Mouse (Mus musculus) urinary bladder, adult 2 months (tissue): ENCODE data around the gene Myo18a. TPM values are rescaled to one million over a fixed set of nuclear protein-coding genes. Genes with fewer than 3 reads are reported as not detected.

Source experiments
- DNase-seq: peaks from one replicate; pipeline ENCODE4 v3.0.0; 2022; ENCODE audit warnings: low spot score
- polyA plus RNA-seq: library from polyadenylated mRNA; depleted of rRNA; stranded (reverse); fragments of >200 nt; gene quantifications from 2 replicates; pipeline ENCODE4 v1.2.3, GENCODE M21; 2012

Gene Myo18a
- polyA plus RNA-seq, 1 experiment = 24.1 TPM

DNA sequence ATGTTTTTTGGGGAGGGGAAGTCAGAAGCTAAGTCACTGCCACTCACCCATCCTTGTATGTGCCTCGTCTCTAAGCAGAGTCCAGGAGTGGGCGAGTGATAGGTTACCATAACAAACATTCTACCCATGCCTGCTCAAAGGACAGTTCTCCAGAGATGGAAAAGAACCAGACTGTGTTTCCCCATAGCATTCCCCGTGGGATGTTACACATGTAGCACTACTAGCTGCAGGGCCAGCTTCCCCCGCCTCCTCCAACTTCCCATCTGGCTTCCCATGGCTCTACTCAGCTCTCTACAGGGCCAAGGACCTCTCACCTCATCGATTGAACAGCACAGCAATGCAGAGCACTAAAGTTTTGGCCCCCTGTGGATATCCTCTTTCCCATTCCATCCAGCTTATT, 32.2 kb downstream of the Myo18a start:
- DNase-seq = no peak

- no peak for DNase-seq
Observed at GRCm38 (mm10) chr11:77800491-77800868, 37.4 kb downstream of the Myo18a start.

GRCm38 (mm10) chr11:77800869-77801701, 38.0 kb downstream of the Myo18a start:
- no peak for DNase-seq

- no peak for DNase-seq
Observed at GRCm38 (mm10) chr11:77802341-77802865, 39.4 kb downstream of the Myo18a start.

DNA sequence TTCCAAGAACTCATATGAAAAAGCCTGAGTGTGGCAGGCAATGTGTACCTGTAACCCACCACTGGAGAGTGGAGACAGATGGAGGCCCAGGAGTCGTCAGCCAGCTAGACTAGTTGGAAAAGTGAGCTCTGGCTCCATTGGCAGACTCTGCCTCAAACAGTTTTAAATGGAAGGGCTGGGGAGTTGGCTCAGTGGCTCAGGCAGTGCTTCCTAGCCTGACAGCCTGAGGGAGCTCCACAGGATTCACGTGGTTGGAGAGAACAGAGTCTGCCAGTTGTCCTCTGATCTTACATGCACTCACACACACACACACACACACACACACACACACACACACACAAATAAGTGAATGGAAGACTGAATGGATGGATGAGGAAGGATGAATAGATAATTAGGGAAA, 43.2 kb downstream of the Myo18a start:
- DNase-seq = no peak

GRCm38 (mm10) chr11:77806855-77807254, 43.8 kb downstream of the Myo18a start:
- DNase-seq = no peak

GRCm38 (mm10) chr11:77808051-77808465, 45.0 kb downstream of the Myo18a start:
- DNase-seq = no peak

GRCm38 (mm10) chr11:77809215-77809614, 46.2 kb downstream of the Myo18a start:
- no peak for DNase-seq

DNA sequence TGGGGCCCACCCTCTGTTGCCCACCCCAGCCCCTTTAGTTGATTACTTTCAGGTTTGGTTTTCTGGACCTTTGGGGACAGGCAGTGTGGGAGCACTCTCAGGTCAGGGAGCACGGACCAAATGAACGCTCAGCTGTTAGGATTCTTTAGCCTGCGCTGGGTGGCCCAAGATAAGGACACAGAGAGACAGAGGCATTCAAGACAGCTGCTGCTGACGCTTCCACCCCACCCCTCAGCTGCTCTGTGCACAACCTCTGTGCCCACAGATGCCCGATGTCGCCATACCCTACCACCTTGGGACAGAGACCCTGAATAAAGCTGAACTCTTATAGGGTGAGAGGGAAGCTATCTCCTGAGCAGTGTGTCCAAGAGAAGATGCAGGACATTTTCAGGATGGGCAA, 47.0 kb downstream of the Myo18a start:
- no peak for DNase-seq

DNA sequence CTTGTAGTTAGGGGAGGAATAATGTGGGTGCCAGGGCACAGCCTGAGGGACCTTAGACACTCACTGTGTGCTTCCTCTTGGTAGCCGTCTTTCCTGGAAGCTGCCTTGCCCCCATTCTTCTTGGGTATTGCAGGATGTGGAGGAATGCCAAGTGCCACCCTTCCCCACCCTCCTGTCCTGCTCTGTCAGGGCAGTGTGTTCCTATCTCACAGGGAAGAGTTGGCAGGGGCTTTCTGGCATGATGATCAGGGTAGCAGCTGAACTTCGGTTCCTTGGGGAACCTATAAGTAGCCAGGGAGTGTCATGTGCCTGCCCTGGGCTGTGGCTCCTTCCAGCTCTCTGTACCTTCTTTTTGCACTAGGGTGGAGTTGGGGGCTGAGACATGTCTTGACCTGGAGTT, 50.9 kb downstream of the Myo18a start:
- DNase-seq = no peak

- DNase-seq = no peak
Observed at GRCm38 (mm10) chr11:77816003-77816402, 53.0 kb downstream of the Myo18a start.

DNA sequence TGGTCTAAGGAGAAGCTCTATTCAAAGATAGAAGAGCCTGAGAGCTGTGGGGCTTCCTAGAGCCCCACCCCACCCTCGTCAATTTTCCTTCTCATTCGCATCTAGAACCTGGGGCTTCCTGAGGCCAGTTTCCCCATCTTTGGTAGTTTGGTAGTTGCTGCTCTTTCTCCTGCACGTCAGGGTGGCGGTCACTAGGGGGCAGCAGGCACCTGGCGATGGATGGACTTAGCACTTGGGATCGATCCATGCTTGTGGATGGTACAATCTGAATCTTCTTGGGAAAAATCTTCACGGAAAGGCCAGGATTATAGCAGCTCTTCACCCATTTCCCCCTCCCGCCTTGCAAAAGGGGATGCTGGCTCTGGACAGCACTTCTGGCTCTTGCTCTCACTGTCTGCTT, 58.6 kb downstream of the Myo18a start:
- no peak for DNase-seq

- no peak for DNase-seq
Observed at GRCm38 (mm10) chr11:77822781-77823180, 59.7 kb downstream of the Myo18a start.

GRCm38 (mm10) chr11:77825853-77826252, 62.8 kb downstream of the Myo18a start:
- no peak for DNase-seq

DNA sequence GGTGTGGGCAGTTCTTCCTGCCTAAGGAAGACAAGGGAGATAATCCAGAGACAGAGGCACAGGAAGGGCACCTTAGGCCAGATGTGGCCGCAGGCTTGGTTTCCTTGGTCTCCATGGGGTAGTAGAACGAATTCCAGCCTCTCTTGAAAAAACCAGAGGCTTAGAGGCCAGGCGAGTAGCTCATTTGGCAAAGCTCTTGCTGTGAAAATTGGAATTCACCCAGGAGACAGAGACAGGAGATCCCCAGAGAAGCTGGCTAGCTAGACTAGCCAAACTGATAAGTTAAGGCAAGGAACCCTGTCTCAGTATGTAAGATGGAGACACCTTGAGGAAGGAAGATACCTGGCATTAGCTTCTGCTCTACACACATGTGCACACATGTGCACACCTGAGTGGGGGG, 63.3 kb downstream of the Myo18a start:
- DNase-seq = no peak

DNA sequence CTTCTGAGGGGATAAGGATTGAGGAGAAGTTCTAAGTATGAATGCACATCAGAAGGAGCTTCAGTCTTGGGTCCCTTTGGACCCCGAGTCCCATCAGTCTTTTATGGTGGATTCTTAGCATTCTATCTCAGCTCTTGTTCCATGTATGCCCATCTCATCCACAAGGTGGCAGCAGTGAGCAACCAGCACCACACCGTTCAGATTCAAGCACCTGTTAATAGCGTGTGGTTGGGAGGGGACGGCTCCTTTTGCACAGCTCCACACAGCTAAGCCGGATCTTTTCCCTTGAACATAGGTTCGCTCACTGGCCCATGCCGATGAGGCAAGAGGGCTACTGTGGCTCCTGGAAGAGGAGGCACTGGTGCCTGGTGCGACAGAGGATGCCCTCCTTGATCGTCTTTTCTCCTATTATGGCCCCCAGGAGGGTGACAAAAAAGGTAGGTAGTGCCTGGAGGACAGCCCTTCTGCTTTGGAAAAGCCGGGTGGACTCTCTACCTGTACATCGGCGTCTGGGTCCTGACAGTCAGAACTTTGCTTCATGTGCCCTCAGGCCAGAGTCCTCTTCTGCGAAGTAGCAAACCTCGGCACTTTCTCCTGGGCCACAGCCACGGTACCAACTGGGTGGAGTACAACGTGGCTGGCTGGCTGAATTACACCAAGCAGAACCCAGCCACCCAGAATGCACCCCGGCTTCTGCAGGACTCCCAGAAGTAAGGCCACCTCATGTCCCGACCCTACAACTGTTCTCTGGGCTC, 64.4 kb downstream of the Myo18a start:
- DNase-seq = peak; percentile 52

GRCm38 (mm10) chr11:77828163-77828562, 65.1 kb downstream of the Myo18a start:
- DNase-seq = no peak

- no peak for DNase-seq
Observed at GRCm38 (mm10) chr11:77829043-77829841, 66.2 kb downstream of the Myo18a start.

GRCm38 (mm10) chr11:77830875-77831274, 67.8 kb downstream of the Myo18a start:
- no peak for DNase-seq

GRCm38 (mm10) chr11:77832541-77832940, 69.5 kb downstream of the Myo18a start:
- DNase-seq = no peak

DNA sequence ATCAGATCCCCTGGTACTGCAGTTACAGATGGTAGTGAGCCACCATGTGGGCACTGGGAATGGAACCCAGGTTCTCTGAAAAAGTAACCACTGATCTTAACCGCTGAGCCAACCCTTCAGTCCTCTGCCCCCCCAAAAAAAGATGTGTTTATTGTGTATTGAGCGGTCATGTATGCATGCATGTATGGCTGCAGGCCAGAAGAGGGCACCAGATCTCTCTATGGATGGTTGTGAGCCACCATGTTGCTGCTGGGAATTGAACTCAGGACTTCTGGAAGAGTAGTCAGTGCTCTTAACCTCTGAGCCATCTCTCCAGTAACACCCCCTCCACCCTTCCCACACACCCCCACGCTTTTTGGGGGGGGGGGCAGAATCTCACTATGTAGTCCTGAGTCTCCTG, 72.1 kb downstream of the Myo18a start:
- DNase-seq = no peak

DNA sequence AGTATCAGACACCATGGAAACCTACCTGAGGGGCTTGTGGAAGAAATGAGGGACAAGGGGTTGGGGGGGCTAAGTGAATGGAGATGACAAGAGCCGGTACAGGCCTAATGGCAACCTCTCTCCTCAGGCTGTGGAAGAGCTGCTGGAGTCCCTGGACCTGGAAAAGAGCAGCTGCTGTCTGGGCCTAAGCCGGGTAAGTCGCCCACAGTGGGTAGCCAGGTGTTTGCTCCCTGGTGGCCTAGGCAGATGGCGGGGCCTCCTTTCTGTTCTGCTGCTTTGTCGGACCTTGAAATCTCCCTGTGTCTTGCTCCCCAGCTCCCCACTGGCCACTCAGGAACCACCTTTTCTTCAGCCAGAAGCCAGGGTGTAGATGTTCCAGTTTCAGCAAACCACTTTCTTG, 73.2 kb downstream of the Myo18a start:
- DNase-seq = no peak
